Mouse (Mus musculus) embryonic facial prominence, embryonic 11.5 days (tissue): Measurements from ENCODE around the gene Olfr1085. TPM values are rescaled to one million over a fixed set of nuclear protein-coding genes. Genes with fewer than 3 reads are reported as not detected.
"Not testable (repeated sequence)": the region's sequence is repeated elsewhere in the genome, so short reads cannot be mapped to it uniquely, and the experiment has no call there.

ENCODE experiments used
- ATAC-seq: fragments of 200-750 bp; cut with Nextera tagmentation; replicated peaks from 2 replicates; pipeline ENCODE4 v1.8.0; 2017; ENCODE audit warnings: low read depth; ENCODE audit not compliant: insufficient number of reproducible peaks, low FRiP score, low TSS enrichment
- DNase-seq: peaks from one replicate; pipeline ENCODE4 v3.0.0-alpha.2; 2015; ENCODE audit warnings: low spot score
- H3K27ac ChIP-seq: fragments of 300-500 bp; sonication (generic); replicated peaks from 2 replicates; pipeline ENCODE4 v1.5.1; 2014; ENCODE audit warnings: mild to moderate bottlenecking, low read depth, low read length, control low read depth
- H3K27me3 ChIP-seq: fragments of 300-500 bp; sonication (generic); 2 replicates; pipeline ENCODE4 v1.6.1; 2014; ENCODE audit warnings: mild to moderate bottlenecking, low read length, moderate library complexity, mixed read lengths; ENCODE audit not compliant: control insufficient read depth, insufficient read depth
- H3K36me3 ChIP-seq: fragments of 300-500 bp; sonication (generic); replicated peaks from 2 replicates; pipeline ENCODE4 v1.6.1; 2014; ENCODE audit warnings: low read depth, mild to moderate bottlenecking, low read length, moderate library complexity, mixed read lengths; ENCODE audit not compliant: control insufficient read depth, insufficient read depth
- H3K4me1 ChIP-seq: fragments of 300-500 bp; sonication (generic); 2 replicates; pipeline ENCODE4 v1.6.1; 2014; ENCODE audit warnings: low read length, mixed read lengths; ENCODE audit not compliant: control insufficient read depth, insufficient read depth
- H3K4me2 ChIP-seq: fragments of 300-500 bp; sonication (generic); 2 replicates; pipeline ENCODE4 v1.6.1; 2014; ENCODE audit warnings: low read depth, mild to moderate bottlenecking, control low read depth, low read length, moderate library complexity
- H3K4me3 ChIP-seq: fragments of 300-500 bp; sonication (generic); 2 replicates; pipeline ENCODE4 v1.5.1; 2014; ENCODE audit warnings: low read depth, low read length, control low read depth
- H3K9ac ChIP-seq: fragments of 300-500 bp; sonication (generic); replicated peaks from 2 replicates; pipeline ENCODE4 v1.6.1; 2014; ENCODE audit warnings: mild to moderate bottlenecking, control low read depth, low read length
- H3K9me3 ChIP-seq: fragments of 300-500 bp; sonication (generic); replicated peaks from 2 replicates; pipeline ENCODE4 v1.6.1; 2016; ENCODE audit warnings: mild to moderate bottlenecking, low read length, inconsistent platforms, mixed read lengths; ENCODE audit not compliant: control insufficient read depth
- WGBS: fragments of 180-500 bp; shearing (Covaris S2); extraction: QIAGEN DNeasy Blood & Tissue Kit; methylation state at CpG from one replicate; pipeline ENCODE4 v1.1.7; 2014; 5-methylcytosine and 5-hydroxymethylcytosine counted together
- polyA plus RNA-seq: library from polyadenylated mRNA; unstranded; fragments of >200 nt; fragmentation: Nextera tagmentation; extraction: Ambion mirVana; gene quantifications from 2 replicates; pipeline ENCODE4 v1.2.1, GENCODE M21; 2014

The Olfr1085 gene
- polyA plus RNA-seq: not detected in 2 replicates

GRCm38 (mm10) chr2:86661919-86662318 is at the start of gene Olfr1085:
Gene Olfr1085, minus strand, starts transcription at chr2:86662019.
- Histone ChIP-seq H3K4me3 (no peak within 1 kb of the TSS), H3K9ac (no peak within 1 kb of the TSS), H3K27ac (no peak within 1 kb of the TSS), H3K4me2 (no peak within 1 kb of the TSS), H3K9me3 (no peaks in the 10 kb centered on the region), H3K36me3 (no peaks in the 10 kb centered on the region), H3K4me1 (no peaks in the 10 kb centered on the region), H3K27me3 (no peaks in the 10 kb centered on the region)
- DNase-seq: no peak
- WGBS: 28% methylated on average over 1 of the region's 1 CpGs
- no peak for ATAC-seq

- ATAC-seq (no peak), DNase-seq (no peak)
- Histone ChIP-seq H3K36me3 (no peaks in the 10 kb centered on the region), H3K4me3 (no peak within 1 kb of the TSS), H3K9me3 (no peaks in the 10 kb centered on the region), H3K27me3 (no peaks in the 10 kb centered on the region), H3K4me2 (no peak within 1 kb of the TSS), H3K9ac (no peak within 1 kb of the TSS), H3K27ac (no peak within 1 kb of the TSS), H3K4me1 (no peaks in the 10 kb centered on the region)
Observed at GRCm38 (mm10) chr2:86698295-86698694, 36.5 kb upstream of the Olfr1085 start, which contains the start of gene Olfr1087. Gene Olfr1087, minus strand, starts transcription at chr2:86698395.

GRCm38 (mm10) chr2:86679992-86680391 is 18.2 kb upstream of the Olfr1085 start, which contains the start of gene Olfr1086:
Gene Olfr1086, minus strand, starts transcription at chr2:86680092.
- WGBS: 91% methylated on average over 2 of the region's 2 CpGs
- ATAC-seq (no peak), DNase-seq (no peak)
- Histone ChIP-seq H3K36me3 (no peaks in the 10 kb centered on the region), H3K4me3 (no peak within 1 kb of the TSS), H3K4me2 (no peak within 1 kb of the TSS), H3K27me3 (no peaks in the 10 kb centered on the region), H3K9ac (no peak within 1 kb of the TSS), H3K9me3 (no peaks in the 10 kb centered on the region), H3K27ac (no peak within 1 kb of the TSS), H3K4me1 (no peaks in the 10 kb centered on the region)

- 91% methylated on average over 1 of the region's 1 CpGs for WGBS
- ATAC-seq, H3K36me3 ChIP-seq, H3K4me3 ChIP-seq, H3K4me2 ChIP-seq, H3K4me1 ChIP-seq, H3K27me3 ChIP-seq, H3K9ac ChIP-seq, H3K27ac ChIP-seq, H3K9me3 ChIP-seq, DNase-seq: not testable (repeated sequence)
Observed at GRCm38 (mm10) chr2:86639625-86640024, 22.2 kb downstream of the Olfr1085 start, which contains the start of gene Olfr1084. Gene Olfr1084, minus strand, starts transcription at chr2:86639725.

Other genes starting within 250 kb of the Olfr1085 start
- not detected in 2 replicates for gene Olfr1061, start 248.0 kb downstream of the Olfr1085 start, polyA plus RNA-seq
- not detected in 2 replicates for gene Olfr1062, start 235.3 kb downstream of the Olfr1085 start, polyA plus RNA-seq
- gene Olfr1065, start 211.4 kb downstream of the Olfr1085 start, polyA plus RNA-seq: not detected in 2 replicates
- gene Olfr1066, start 205.8 kb downstream of the Olfr1085 start, polyA plus RNA-seq: not detected in 2 replicates
- gene Olfr228, start 174.6 kb downstream of the Olfr1085 start, polyA plus RNA-seq: not detected in 2 replicates
- not detected in 2 replicates for gene Olfr1076, start 153.6 kb downstream of the Olfr1085 start, polyA plus RNA-seq
- gene Olfr1079, start 119.5 kb downstream of the Olfr1085 start, polyA plus RNA-seq: not detected in 2 replicates
- gene Olfr1080, start 103.8 kb downstream of the Olfr1085 start, polyA plus RNA-seq: not detected in 2 replicates
- not detected in 2 replicates for gene Olfr1082, start 63.1 kb downstream of the Olfr1085 start, polyA plus RNA-seq
- gene Olfr1084, start 22.3 kb downstream of the Olfr1085 start, polyA plus RNA-seq: not detected in 2 replicates
- not detected in 2 replicates for gene Olfr1086, start 18.1 kb upstream of the Olfr1085 start, polyA plus RNA-seq
- gene Olfr1087, start 36.4 kb upstream of the Olfr1085 start, polyA plus RNA-seq: not detected in 2 replicates
- not detected in 2 replicates for gene Olfr1089, start 71.7 kb upstream of the Olfr1085 start, polyA plus RNA-seq
- not detected in 2 replicates for gene Olfr1090, start 97.0 kb upstream of the Olfr1085 start, polyA plus RNA-seq
- gene Olfr1093, start 120.5 kb upstream of the Olfr1085 start, polyA plus RNA-seq: not detected in 2 replicates
- not detected in 2 replicates for gene Olfr141, start 148.0 kb upstream of the Olfr1085 start, polyA plus RNA-seq
- not detected in 2 replicates for gene Olfr1094, start 162.6 kb upstream of the Olfr1085 start, polyA plus RNA-seq
- not detected in 2 replicates for gene Olfr1095, start 189.7 kb upstream of the Olfr1085 start, polyA plus RNA-seq
- not detected in 2 replicates for gene Gm13723, start 212.8 kb upstream of the Olfr1085 start, polyA plus RNA-seq
- gene Olfr1097, start 230.2 kb upstream of the Olfr1085 start, polyA plus RNA-seq: not detected in 2 replicates